Mouse (Mus musculus): ENCODE measurements around the gene Rxylt1.

Rxylt1 gene
- long read RNA-seq, experiment 1, full-length matches to known transcripts: 14 of 20 reads
- long read RNA-seq, experiment 1, partial matches to known transcripts: 4 of 20 reads
- long read RNA-seq, experiment 1, other reads (novel, unspliced or antisense): 2 of 20 reads
- long read RNA-seq, experiment 2, full-length matches to known transcripts: 19 of 29 reads
- long read RNA-seq, experiment 2, partial matches to known transcripts: 6 of 29 reads
- long read RNA-seq, experiment 2, other reads (novel, unspliced or antisense): 4 of 29 reads

- intact Hi-C loops (cut with DNase I): no loop called here
Observed at GRCm38 (mm10) chr10:122096980-122097844, at the start of gene Rxylt1. Gene Rxylt1, minus strand, starts transcription at chr10:122097371.

DNA sequence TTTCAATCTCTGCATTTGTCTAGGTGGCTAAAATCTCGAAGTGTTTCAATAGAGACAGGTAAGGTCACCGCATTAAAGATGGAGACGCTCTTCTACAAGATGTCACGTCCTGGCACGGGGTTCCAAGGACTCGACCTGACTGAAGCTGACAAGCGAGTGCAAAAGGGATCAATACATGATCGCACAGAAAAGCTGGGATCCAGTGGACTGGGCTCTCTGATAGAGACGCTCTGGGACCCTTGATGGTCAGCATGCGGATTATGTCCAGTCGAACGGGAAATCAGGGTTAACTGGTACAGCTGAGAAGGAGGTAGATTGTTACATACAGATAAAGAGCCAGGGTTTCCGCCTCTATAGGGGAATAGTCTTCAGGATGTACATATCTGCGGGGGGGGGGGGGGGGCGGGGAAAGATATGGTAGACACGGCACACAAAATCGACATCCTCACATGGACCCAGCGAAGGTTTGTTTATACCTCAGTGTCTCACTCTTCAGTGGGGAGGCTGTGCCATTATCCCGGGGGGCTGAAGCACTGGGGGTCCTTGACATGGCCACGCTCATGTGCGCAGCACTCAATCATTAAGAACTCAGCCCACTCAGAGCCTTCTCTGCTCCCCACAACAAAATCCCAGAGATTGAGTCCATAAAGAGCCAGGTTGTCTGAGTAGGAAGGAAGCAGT lies 24.3 kb upstream of the Rxylt1 start:
- intact Hi-C loops (cut with DNase I): no loop called here

DNA sequence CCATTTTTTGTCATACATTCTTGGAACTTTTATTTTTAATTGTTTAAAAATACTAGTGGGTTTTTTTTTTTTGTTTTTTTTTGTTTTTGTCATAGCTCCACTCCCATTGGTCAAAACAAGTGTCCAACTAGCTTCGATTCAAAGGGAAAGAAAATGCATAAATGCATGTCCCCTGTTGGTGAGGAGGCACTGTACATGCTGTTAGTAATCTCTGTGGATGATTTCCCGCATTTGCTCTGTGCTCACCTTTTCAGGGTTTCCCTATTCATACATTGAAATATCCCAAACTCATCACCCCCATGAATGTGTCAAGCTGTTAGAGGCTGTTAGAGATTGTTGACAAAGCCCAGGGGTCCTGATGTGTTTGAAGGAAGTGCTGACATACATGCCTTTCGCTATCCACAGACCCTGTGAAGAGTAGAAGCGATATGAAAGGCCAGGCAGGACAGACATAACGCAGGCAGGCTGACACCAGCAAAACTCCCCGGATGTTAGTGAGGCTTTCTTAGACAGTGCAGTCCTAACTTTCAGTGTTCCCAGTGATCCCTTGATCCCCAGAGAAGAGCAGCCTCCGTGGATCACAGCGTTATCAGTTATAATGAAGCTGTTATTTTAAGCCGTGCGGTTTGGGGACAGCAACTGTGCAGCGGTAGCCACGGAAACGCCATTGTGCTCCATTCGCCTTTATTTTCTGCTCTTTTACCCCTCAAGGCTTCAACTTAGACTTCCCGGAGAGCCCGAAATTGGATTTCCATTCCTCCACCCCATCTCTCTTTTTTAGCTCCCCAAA lies 23.5 kb upstream of the Rxylt1 start:
- intact Hi-C loops (cut with DNase I): no loop called here

DNA sequence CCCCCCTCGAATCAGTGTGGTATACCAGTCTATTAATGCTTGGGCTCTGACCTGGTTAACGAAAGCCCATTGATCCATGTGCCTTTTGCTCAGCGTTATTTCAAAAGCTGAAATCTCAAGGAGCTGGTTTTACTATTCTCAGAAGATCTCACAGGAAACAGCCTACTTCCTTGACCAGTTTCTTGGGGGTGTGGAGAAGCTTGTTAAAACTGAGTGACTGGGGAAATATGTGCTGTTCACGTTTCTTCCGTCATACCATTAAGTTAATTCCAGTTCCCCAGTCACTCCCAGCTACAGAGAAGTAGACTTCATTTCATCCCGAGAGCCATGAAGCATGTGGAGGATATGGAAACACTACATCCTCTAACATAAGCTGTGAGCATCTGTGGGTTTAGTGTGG lies 22.3 kb upstream of the Rxylt1 start:
- intact Hi-C loops (cut with DNase I): no loop called here

GRCm38 (mm10) chr10:122116636-122117035 lies 19.5 kb upstream of the Rxylt1 start:
- intact Hi-C loops (cut with DNase I): no loop called here

DNA sequence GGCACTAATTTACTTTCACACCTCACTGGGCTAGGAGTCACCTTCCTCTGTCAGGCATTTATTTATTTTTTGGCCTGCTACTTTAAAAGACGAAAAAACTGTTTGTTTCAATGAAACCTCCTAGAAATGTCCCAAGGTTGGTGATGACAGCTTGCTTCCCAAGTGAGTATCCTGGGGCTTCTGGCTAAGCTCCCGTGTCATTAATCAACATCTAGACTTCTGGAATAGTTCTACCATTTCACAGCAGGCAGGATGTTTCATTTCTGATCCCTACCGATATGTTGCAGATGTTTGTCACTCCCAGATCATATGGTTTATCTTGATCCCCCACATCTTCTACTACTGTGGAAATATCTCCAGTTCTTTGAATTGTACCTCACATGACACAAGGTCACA lies 9.5 kb upstream of the Rxylt1 start:
- intact Hi-C loops (cut with DNase I): loop anchor here (5.0 kb wide), 1 partner anchor 421 kb away; no protein-coding TSS in a partner anchor

- intact Hi-C loops (cut with DNase I): loop anchor here (5.0 kb wide), 1 partner anchor 421 kb away; no protein-coding TSS in a partner anchor
Observed at GRCm38 (mm10) chr10:122105889-122106632, 8.9 kb upstream of the Rxylt1 start.

DNA sequence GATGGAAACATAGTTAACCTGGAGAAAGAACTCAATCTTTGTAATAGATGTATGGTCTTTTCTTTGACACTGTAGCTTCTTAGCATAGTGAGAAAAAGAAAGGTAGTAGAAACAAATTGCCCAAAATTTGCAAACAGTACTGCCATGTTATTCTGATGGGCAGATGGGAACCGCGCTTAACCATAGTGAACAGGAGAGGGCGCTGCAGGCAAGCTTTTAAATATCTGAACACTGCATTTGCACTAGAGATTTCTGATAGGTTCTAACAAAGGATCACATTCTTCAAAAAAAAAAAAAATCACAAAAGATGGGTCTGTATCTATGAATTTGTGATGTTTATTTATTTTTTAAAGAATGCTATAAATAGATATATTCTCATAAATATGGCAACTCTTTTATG lies 8.2 kb upstream of the Rxylt1 start:
- intact Hi-C loops (cut with DNase I): loop anchor here (5.0 kb wide), 1 partner anchor 422 kb away; no protein-coding TSS in a partner anchor

- intact Hi-C loops (cut with DNase I): loop anchor here (5.0 kb wide), 1 partner anchor 345 kb away; the partner anchor contains the start of gene Avpr1a
Observed at GRCm38 (mm10) chr10:122102675-122103074, 5.5 kb upstream of the Rxylt1 start.

GRCm38 (mm10) chr10:122096462-122096979 lies 650 bp downstream of the Rxylt1 start:
- intact Hi-C loops (cut with DNase I): no loop called here

GRCm38 (mm10) chr10:122090472-122090871 lies 6.7 kb downstream of the Rxylt1 start:
- intact Hi-C loops (cut with DNase I): no loop called here

- intact Hi-C loops (cut with DNase I): no loop called here
Observed at GRCm38 (mm10) chr10:122081352-122081751, 15.8 kb downstream of the Rxylt1 start.

DNA sequence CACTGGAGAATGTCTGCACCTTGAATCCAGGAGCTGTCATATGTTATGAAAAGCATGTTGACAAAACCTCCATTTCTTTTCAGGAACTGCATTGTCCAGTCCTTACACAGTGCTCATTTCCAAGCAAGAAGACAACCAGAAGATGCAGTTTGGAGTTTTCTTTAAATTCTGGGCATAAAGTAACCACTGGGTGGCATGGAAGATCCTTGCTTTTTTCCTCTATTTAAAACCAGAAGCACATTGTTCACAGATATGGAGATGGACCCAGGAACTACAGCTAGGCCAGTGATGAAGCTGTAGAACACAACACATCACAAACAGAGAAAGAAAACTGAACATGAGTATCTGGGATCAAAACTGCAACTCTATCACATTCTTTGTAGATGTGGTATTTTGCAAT lies 28.0 kb downstream of the Rxylt1 start:
- intact Hi-C loops (cut with DNase I): no loop called here

DNA sequence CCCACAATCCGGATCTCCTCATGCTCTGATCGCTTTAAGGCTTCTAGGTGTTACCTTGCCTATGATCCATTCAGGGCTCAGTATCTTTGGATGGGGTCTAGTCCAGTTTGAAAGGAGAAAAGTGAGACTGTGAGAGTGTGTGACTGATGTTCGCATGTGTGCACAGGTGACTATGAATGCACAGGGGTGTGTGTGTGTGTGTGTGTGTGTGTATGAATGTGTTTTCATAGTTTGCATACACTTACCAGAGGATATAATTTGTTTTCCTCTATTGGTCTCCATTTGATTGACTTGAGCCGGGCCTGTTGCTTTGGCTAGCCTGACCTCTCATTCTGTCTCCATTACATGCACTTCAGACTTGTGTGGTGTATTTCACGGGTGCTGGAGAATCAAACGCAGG lies 41.3 kb downstream of the Rxylt1 start:
- intact Hi-C loops (cut with DNase I): no loop called here

- intact Hi-C loops (cut with DNase I): loop anchor here (5.0 kb wide), 2 partner anchors 282 to 367 kb away; no protein-coding TSS in a partner anchor
Observed at GRCm38 (mm10) chr10:122054535-122054934, 42.6 kb downstream of the Rxylt1 start.

GRCm38 (mm10) chr10:122051831-122052230 lies 45.3 kb downstream of the Rxylt1 start:
- intact Hi-C loops (cut with DNase I): loop anchor here (1.0 to 5.0 kb wide), 3 partner anchors 280 to 365 kb away; no protein-coding TSS in a partner anchor

DNA sequence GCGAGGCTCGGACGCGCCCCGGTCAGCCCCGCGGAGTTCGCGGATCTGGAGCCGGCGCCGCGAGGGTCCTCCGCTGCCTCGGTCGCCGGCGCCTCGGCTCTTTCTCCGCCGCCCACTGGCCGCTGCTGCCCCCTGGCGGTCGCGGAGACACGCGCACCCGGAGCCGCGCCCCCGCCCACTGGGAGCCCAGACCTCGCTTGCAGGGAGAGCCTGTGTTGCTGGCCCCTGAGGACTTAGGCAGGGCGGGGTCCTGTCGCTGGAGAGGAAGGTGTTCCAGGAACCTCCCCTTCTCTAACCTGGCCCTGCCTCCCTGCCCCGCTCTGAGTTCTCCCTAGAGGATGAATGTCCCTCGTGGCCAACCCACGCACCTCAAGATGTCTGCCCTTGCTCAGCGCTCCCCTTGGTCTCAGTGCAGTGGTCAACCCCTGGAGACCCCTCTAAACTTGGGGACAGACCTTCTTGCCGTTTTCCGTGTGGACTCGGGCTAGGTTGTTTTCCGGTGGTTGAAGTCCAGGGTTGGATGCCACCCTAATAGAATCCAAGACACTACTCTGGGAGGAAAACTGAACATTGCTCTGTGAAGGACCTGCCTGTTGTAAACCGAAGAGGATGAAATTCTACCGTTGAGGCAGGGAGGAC lies 49.3 kb downstream of the Rxylt1 start:
- intact Hi-C loops (cut with DNase I): loop anchor here (2.0 kb wide), 1 partner anchor 211 kb away; no protein-coding TSS in a partner anchor

DNA sequence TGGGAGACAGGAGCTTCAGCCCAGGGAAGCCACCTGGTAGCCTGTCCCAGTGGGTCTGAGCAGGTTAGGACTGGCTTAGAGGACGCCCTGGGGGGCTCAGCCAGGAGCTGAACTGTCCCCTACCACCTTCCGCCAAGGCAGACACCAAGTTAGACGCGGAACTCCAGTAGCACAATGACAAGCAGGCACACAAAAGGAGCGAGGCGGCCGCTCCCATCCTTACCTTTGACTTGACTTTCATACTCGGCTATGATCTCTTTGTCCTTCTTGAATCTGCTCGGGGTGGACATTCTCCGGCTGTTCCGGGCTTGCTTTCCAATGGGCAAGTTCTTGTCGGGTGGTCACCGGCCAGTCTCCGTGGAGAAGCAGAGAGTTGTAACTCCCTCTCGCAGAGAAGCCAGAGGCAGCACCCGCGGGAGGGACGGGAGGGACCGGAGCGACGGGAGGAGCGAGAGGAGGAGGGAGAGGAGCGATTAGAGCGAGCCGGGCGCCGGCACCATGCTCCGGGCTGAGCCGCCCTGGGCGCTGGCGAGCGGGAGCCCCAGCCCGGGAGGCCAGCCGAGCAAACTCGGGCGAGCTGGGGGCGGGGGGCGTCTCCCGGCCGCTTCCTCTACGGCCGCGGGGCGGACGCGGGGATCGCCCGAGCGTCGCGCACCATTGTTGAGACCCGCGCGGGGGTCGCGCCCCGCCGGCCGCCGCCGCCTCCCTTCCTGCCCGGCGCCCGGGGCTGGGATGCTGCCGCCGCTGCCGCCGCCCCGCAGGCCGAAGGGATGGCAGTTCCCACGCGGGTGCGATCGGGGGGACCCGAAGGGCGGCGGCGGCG lies 50.1 kb downstream of the Rxylt1 start, which contains the start of gene Srgap1:
Srgap1 (minus strand) TSS at position 412 of the 823 bp plus-strand sequence.
- intact Hi-C loops (cut with DNase I): loop anchor here (2.0 kb wide), 1 partner anchor 210 kb away; no protein-coding TSS in a partner anchor
